Mouse (Mus musculus) ES-E14 (cell line): ENCODE data around the gene Zfyve9.

Experiments
- CHD2 ChIP-seq: IDR thresholded peaks from 2 replicates; pipeline ENCODE4 v1.6.1; 2014; ENCODE audit warnings: mild to moderate bottlenecking, low read depth, low read length, inconsistent platforms
- ZC3H11A ChIP-seq: IDR thresholded peaks from 2 replicates; pipeline ENCODE4 v1.6.1; 2012; ENCODE audit warnings: low read depth, mild to moderate bottlenecking, inconsistent platforms, low read length, borderline replicate concordance

- TF ChIP-seq ZC3H11A (no peak), CHD2 (no peak)
These were observed 178.7 kb downstream of the Zfyve9 start for GRCm38 (mm10) chr4:108601870-108602269.
